Mouse (Mus musculus): Measurements from ENCODE around the gene Flywch1. TPM values are rescaled to one million over a fixed set of nuclear protein-coding genes. Genes with fewer than 3 reads are reported as not detected.

The Flywch1 gene
- total and polyA plus RNA-seq, 3 experiments: 18.8 to 28.3 (median 23.4) TPM

- peaks cover 81% of the 10 kb centered on the region for H3K27me3 ChIP-seq (replicated peaks)
- TF ChIP-seq RAD21 (IDR thresholded peaks at IDR 0.05; ENCODE audit: low read depth, low read length) (peak; percentile 90), CTCF (conservative IDR thresholded peaks at IDR 0.05 in 1 of 2, IDR thresholded peaks at IDR 0.05 in 1 of 2; ENCODE audit: low read depth in 2 of 2, low read length in 2 of 2) (peak; percentile 86 to 97), MYC (IDR thresholded peaks at IDR 0.05; ENCODE audit: low read depth, low read length) (no peak), ZC3H11A (IDR thresholded peaks at IDR 0.05; ENCODE audit: low read depth, low read length) (peak; percentile 41; the same call in 1 of the 2 replicates), MAZ (IDR thresholded peaks at IDR 0.05; ENCODE audit: low read depth, low read length) (0 out of 2 replicates have a peak, but pooled peaks have one; percentile 21), SMC3 (IDR thresholded peaks at IDR 0.05; ENCODE audit: low read depth, low read length) (peak; percentile 79), EP300 (IDR thresholded peaks at IDR 0.05; ENCODE audit: low read length) (no peak), NELFE (IDR thresholded peaks at IDR 0.05; ENCODE audit: low read depth, low read length) (peak; percentile 38; the same call in 1 of the 2 replicates)
- in situ Hi-C loops (cut with MboI; ENCODE audit: low pct_ligation_motif_present, low pct_unique_long_range_greater_than_20kb, low sequenced_read_pairs): loop anchor here (5.0 kb wide), 1 partner anchor 129 kb away; no protein-coding TSS in a partner anchor
Observed at GRCm38 (mm10) chr17:23706212-23706611, 65.2 kb downstream of the Flywch1 start.

GRCm38 (mm10) chr17:23705525-23706104 lies 65.8 kb downstream of the Flywch1 start:
- Histone ChIP-seq H3K27ac (ENCODE audit: insufficient read depth, low read depth) (no peak overlapping the region), H3K4me2 (ENCODE audit: insufficient read depth, low read depth, poor library complexity, severe bottlenecking) (no peak overlapping the region), H3K79me2 (replicated peaks; ENCODE audit: control insufficient read depth, extremely low read depth, insufficient read depth, poor library complexity, severe bottlenecking) (no peaks in the 10 kb centered on the region), H3K4me1 (ENCODE audit: control insufficient read depth in 1 of 2, insufficient read depth in 2 of 2) (no peaks in the 10 kb centered on the region), H3K9me3 (replicated peaks; ENCODE audit: low read length) (no peaks in the 10 kb centered on the region), H3K9ac (ENCODE audit: insufficient read depth, low read depth) (no peak overlapping the region), H3K4me3 (replicated peaks in 1 of 3; ENCODE audit: low read depth in 2 of 3, low read length in 2 of 3, poor library complexity in 1 of 3) (no peak overlapping the region), H3K27me3 (replicated peaks) (peaks cover 81% of the 10 kb centered on the region), H3K36me3 (replicated peaks in 1 of 2; ENCODE audit: control insufficient read depth in 1 of 2, insufficient read depth in 1 of 2, low read length in 1 of 2) (no peaks in the 10 kb centered on the region)
- no peak for DNase-seq (ENCODE audit: extremely low read depth)
- in situ Hi-C loops (cut with MboI; ENCODE audit: low pct_ligation_motif_present, low pct_unique_long_range_greater_than_20kb, low sequenced_read_pairs) (loop anchor here (5.0 kb wide), 1 partner anchor 128 kb away; no protein-coding TSS in a partner anchor), dilution Hi-C loops (cut with MboI; ENCODE audit: extremely low pct_ligation_motif_present, extremely low pct_unique_long_range_greater_than_20kb, low sequenced_read_pairs) (no loop called here)
- no peak for TF ChIP-seq TBP (conservative IDR thresholded peaks at IDR 0.05; ENCODE audit: low read depth, low read length)
- TF ChIP-seq TCF12 (IDR thresholded peaks at IDR 0.05; ENCODE audit: low read depth, low read length): no peak
- TF ChIP-seq EP300 (IDR thresholded peaks at IDR 0.05; ENCODE audit: low read length): no peak
- no peak for TF ChIP-seq MAZ (IDR thresholded peaks at IDR 0.05; ENCODE audit: low read depth, low read length)
- TF ChIP-seq MEF2A (IDR thresholded peaks at IDR 0.05; ENCODE audit: borderline replicate concordance, low read depth, low read length): no peak
- no peak for TF ChIP-seq MAFK (IDR thresholded peaks at IDR 0.05; ENCODE audit: insufficient replicate concordance, low read length)
- TF ChIP-seq KAT2A (IDR thresholded peaks at IDR 0.05; ENCODE audit: insufficient replicate concordance, low read length): no peak
- TF ChIP-seq SIN3A (IDR thresholded peaks at IDR 0.05; ENCODE audit: low read length): no peak
- no peak for TF ChIP-seq MAX (IDR thresholded peaks at IDR 0.05; ENCODE audit: low read length)
- no peak for TF ChIP-seq SMC3 (IDR thresholded peaks at IDR 0.05; ENCODE audit: low read depth, low read length)
- no peak for TF ChIP-seq BHLHE40 (IDR thresholded peaks at IDR 0.05; ENCODE audit: low read depth, low read length)
- no peak for TF ChIP-seq RCOR1 (conservative IDR thresholded peaks at IDR 0.05; ENCODE audit: low read depth, low read length)
- no peak for TF ChIP-seq GABPA (IDR thresholded peaks at IDR 0.05; ENCODE audit: insufficient replicate concordance, low read depth, low read length)
- no peak for TF ChIP-seq HCFC1 (IDR thresholded peaks at IDR 0.05; ENCODE audit: low read depth, low read length)
- no peak for TF ChIP-seq ZMIZ1 (IDR thresholded peaks at IDR 0.05; ENCODE audit: low read depth, low read length)
- no peak for TF ChIP-seq JUND (conservative IDR thresholded peaks at IDR 0.05; ENCODE audit: low read depth, low read length)
- TF ChIP-seq USF2 (conservative IDR thresholded peaks at IDR 0.05; ENCODE audit: low read depth, low read length): no peak

More at GRCm38 (mm10) chr17:23706212-23706611, 65.2 kb downstream of the Flywch1 start:
- Histone ChIP-seq H3K4me3 (replicated peaks in 1 of 3; ENCODE audit: low read depth in 2 of 3, low read length in 2 of 3, poor library complexity in 1 of 3) (no peak overlapping the region), H3K9me3 (replicated peaks; ENCODE audit: low read length) (no peaks in the 10 kb centered on the region), H3K4me1 (ENCODE audit: control insufficient read depth in 1 of 2, insufficient read depth in 2 of 2) (no peaks in the 10 kb centered on the region), H3K4me2 (ENCODE audit: insufficient read depth, low read depth, poor library complexity, severe bottlenecking) (no peak overlapping the region), H3K79me2 (replicated peaks; ENCODE audit: control insufficient read depth, extremely low read depth, insufficient read depth, poor library complexity, severe bottlenecking) (no peaks in the 10 kb centered on the region), H3K27ac (ENCODE audit: insufficient read depth, low read depth) (no peak overlapping the region), H3K9ac (ENCODE audit: insufficient read depth, low read depth) (no peak overlapping the region), H3K36me3 (replicated peaks in 1 of 2; ENCODE audit: control insufficient read depth in 1 of 2, insufficient read depth in 1 of 2, low read length in 1 of 2) (no peaks in the 10 kb centered on the region)
- DNase-seq (ENCODE audit: extremely low read depth): peak; percentile 71
- dilution Hi-C loops (cut with MboI; ENCODE audit: extremely low pct_ligation_motif_present, extremely low pct_unique_long_range_greater_than_20kb, low sequenced_read_pairs): no loop called here
